Mouse (Mus musculus): Measurements from ENCODE around the gene Cd68. TPM values are rescaled to one million over a fixed set of nuclear protein-coding genes. Genes with fewer than 3 reads are reported as not detected.
"Not testable (repeated sequence)": the region's sequence is repeated elsewhere in the genome, so short reads cannot be mapped to it uniquely, and the experiment has no call there.

The Cd68 gene
- polyA plus RNA-seq, 1 experiment from 2014 or later = 8.0 TPM

DNA sequence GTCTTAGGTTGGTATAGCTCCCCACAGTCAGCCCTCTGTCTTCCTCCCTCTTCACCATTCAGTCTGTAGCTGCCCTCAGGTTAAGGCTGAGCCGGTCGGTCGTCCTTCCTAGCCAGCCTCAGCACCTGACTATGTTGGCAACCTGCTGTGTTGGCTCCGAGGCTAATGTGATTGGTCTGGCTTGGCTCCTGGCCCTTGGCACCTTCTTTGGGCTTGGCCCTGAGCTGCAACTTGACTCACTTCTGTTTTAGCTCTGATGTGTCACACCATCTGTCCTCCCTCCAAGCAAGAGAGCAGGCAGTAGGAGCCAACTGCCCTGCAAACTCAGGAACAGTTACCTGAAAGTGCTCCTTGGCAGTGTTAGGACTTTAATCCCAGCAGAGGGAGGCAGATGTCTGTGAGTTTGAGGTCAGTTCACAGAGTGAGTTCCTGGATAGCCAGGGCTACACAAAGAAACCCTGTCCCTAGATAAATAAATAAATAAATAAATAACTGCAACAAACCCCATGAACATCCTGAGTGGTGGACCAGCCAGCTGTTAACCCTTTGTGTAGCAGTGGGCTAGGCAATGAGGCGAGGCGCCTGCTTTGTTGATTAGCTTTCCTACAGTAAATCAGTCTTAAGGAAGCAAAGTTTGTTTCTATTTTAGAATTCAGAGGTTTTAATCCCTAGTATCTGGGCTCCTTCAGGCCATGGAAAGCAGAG lies 41.0 kb upstream of the Cd68 start:
- 44% methylated on average over 6 of the region's 6 CpGs for WGBS

DNA sequence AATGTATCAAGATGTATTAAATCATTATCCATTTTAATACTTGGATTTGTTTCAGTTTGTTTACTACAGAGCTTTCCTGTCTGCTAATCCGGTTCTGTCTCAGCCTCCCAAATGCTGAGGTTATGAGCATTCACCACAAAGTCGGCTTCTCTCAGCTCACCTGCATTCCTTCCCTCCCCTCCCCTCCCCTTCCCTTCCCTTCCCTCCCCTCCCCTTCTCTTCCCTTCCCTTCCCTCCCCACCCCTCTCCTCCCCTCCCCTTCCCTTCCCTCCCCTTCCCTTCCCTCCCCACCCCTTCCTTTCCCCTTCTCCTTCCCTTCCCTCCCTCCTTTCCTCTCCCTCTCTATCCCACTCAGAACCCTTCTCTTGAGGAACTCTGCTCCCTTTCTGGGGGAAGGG lies 38.7 kb upstream of the Cd68 start:
- H3K9me3 ChIP-seq = no peaks in the 10 kb centered on the region
- ATAC-seq (ENCODE audit: insufficient number of reproducible peaks, insufficient read depth, low FRiP score, low TSS enrichment) = no peak
- no peak overlapping the region for H3K27ac ChIP-seq

More for the DNA sequence above, 41.0 kb upstream of the Cd68 start:
- Histone ChIP-seq H3K36me3 (no peaks in the 10 kb centered on the region), H3K27me3 (no peaks in the 10 kb centered on the region), H3K9me3 (no peaks in the 10 kb centered on the region), H3K27ac (no peak overlapping the region), H3K4me2 (replicated peaks) (no peak overlapping the region), H3K4me3 (no peak overlapping the region), H3K4me1 (peaks cover 14% of the 10 kb centered on the region), H3K9ac (no peak overlapping the region)
- ATAC-seq (ENCODE audit: insufficient number of reproducible peaks, insufficient read depth, low FRiP score, low TSS enrichment) = no peak

DNA sequence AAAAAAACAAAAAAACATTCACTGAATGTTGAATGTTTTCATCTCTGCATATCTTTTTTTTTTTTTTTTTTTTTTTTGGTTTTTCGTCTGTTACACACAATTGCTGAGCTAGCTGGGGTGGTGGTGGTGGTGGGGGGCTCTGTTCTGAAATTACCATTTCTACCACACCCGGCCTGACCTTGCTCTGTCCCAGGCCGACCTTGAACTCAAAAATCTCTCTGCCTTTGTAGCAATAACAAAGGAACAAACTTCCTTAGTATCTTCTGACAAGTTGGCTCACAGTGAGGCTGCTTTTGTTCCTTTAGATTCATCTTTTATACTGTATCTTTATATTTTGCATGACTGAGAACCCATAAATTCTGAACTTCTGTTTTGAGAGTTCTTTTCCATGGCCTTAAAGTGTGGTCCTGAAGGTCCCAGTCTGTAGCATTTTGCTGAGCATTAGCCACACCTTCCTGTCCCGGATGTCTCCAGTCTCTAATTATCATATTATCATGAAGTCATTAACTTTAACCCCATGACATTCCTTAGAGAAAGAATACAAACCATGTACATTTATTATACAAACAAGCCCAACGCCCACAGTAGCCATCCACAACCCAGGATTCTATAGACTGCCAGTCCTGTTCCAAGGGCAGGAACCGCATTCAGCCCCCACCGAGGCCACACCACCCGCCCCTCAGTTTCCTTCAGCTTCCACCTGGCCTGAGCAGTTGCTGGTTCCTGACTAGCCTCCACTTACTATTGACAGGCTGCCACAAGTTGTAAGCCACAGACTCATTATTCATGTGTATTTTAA lies 38.1 kb upstream of the Cd68 start:
- Histone ChIP-seq H3K4me2 (replicated peaks) (no peak overlapping the region), H3K27me3 (no peaks in the 10 kb centered on the region), H3K4me1 (peaks cover 4% of the 10 kb centered on the region), H3K36me3 (no peaks in the 10 kb centered on the region), H3K4me3 (no peak overlapping the region), H3K9me3 (no peaks in the 10 kb centered on the region), H3K9ac (0 out of 2 replicates have a peak overlapping the region, but pooled peaks have one; percentile 7), H3K27ac (no peak overlapping the region)
- 60% methylated on average over 8 of the region's 8 CpGs for WGBS
- ATAC-seq (ENCODE audit: insufficient number of reproducible peaks, insufficient read depth, low FRiP score, low TSS enrichment) = no peak

More for the DNA sequence above, 38.7 kb upstream of the Cd68 start:
- Histone ChIP-seq H3K4me2 (replicated peaks) (no peak overlapping the region), H3K4me3 (no peak overlapping the region), H3K9ac (0 out of 2 replicates have a peak overlapping the region, but pooled peaks have one; percentile 7), H3K27me3 (no peaks in the 10 kb centered on the region), H3K36me3 (no peaks in the 10 kb centered on the region), H3K4me1 (peaks cover 10% of the 10 kb centered on the region)
- 38% methylated on average over 2 of the region's 2 CpGs for WGBS

DNA sequence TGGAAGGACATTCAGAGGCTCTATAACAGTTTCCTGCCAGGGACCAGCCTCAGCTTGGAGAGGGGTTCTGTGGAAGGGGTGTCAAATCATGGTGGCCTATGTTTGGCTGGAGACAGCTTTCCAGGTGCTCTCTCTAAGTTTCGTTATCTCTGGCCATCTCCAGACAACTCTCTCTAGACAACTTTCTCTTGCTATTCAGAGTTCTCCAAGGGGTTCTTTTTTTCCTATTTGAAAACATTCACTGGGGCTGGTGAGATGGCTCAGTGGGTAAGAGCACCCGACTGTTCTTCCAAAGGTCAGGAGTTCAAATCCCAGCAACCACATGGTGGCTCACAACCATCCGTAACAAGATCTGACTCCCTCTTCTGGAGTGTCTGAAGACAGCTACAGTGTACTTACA lies 37.4 kb upstream of the Cd68 start:
- H3K36me3 ChIP-seq; H3K4me1 ChIP-seq; H3K27me3 ChIP-seq; H3K9me3 ChIP-seq; ATAC-seq (ENCODE audit: insufficient number of reproducible peaks, insufficient read depth, low FRiP score, low TSS enrichment); H3K9ac ChIP-seq; H3K4me3 ChIP-seq; H3K4me2 ChIP-seq (replicated peaks); H3K27ac ChIP-seq: not testable (repeated sequence)
- 59% methylated on average over 3 of the region's 3 CpGs for WGBS

DNA sequence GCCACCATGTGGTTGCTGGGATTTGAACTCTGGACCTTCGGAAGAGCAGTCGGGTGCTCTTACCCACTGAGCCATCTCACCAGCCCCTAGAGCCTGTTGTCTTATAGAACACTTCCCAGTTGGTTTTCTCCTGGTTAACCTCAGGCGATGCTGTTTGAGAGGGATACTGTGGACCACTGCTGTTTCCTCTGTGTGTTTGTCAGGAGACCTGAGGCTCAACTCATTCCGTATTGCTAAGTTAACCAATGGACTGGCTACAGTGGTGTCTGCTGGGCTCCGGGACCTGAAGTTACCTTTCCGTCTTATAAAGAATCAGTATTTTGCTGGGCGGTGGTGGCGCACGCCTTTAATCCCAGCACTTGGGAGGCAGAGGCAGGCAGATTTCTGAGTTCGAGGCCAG lies 36.9 kb upstream of the Cd68 start:
- not testable (repeated sequence) for H3K4me3 ChIP-seq; H3K36me3 ChIP-seq; H3K9ac ChIP-seq; H3K4me1 ChIP-seq; H3K4me2 ChIP-seq (replicated peaks); H3K27ac ChIP-seq; H3K27me3 ChIP-seq; ATAC-seq (ENCODE audit: insufficient number of reproducible peaks, insufficient read depth, low FRiP score, low TSS enrichment); H3K9me3 ChIP-seq
- WGBS = 95% methylated on average over 10 of the region's 10 CpGs

DNA sequence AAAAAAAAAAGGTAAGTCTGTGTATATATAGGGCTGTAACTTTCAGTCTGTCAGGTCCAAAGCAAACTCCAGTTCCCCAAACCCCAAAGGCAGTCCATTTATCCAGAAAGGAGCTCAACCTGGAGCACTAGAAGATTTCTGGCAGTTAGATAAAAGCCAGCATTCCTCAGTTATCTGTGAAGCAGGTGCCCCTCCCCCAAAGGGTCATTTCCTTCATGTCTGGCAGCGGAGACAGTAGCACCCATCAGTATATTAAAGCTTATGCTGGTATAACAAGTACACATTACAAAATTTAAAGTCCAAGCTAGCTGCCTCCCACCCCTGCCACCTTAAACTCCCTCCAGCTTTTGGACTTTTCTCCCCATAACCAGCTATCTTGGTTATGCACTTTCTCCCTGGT lies 33.6 kb upstream of the Cd68 start:
- no peaks in the 10 kb centered on the region for H3K27me3 ChIP-seq
- no peak overlapping the region for H3K9ac ChIP-seq
- no peak overlapping the region for H3K27ac ChIP-seq
- peaks cover 12% of the 10 kb centered on the region for H3K4me1 ChIP-seq
- 71% methylated on average over 1 of the region's 1 CpGs for WGBS
- no peaks in the 10 kb centered on the region for H3K36me3 ChIP-seq
- ATAC-seq (ENCODE audit: insufficient number of reproducible peaks, insufficient read depth, low FRiP score, low TSS enrichment) = no peak
- no peak overlapping the region for H3K4me2 ChIP-seq (replicated peaks)
- no peak overlapping the region for H3K4me3 ChIP-seq
- no peaks in the 10 kb centered on the region for H3K9me3 ChIP-seq

DNA sequence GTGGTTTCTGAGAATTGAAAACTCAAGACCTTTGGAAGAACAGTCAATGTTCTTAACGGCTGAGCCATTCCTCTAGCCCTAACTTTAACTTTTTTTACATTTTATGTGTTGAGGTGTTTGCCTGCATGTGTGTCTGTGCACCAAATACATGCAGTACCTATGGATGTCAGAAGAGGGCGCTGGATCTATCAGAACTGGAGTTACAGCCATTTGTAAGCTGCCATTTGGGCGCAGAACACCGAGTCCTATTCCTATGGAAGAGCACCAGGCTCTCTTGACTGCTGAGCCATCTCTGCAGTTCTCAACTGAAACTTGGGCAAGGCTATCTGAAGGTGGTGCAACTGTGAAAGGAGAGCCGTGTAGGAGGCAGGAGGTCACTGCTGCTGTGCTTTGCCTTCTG lies 32.6 kb upstream of the Cd68 start:
- no peak overlapping the region for H3K27ac ChIP-seq

DNA sequence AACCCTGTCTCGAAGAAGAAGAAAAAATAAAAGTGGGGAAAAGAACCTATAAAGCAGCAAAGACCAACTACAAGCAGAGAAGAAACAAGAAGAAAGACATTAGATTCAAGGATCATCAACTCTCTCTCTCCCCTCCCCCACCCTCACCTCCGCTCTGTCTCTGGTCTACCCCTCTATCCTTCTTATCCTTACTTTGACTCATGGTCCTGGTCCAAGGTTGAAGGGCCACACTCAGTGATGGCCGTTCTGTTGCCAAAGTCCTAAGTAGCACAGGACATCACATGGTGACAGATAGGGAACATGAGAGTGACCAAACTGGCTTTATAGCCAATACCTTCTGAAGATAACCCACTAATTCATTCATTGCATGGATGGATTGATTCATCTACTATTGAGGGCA lies 31.4 kb upstream of the Cd68 start:
- H3K36me3 ChIP-seq = no peaks in the 10 kb centered on the region
- H3K9me3 ChIP-seq = no peaks in the 10 kb centered on the region
- H3K9ac ChIP-seq = no peak overlapping the region
- no peaks in the 10 kb centered on the region for H3K27me3 ChIP-seq
- no peak overlapping the region for H3K4me2 ChIP-seq (replicated peaks)
- ATAC-seq (ENCODE audit: insufficient number of reproducible peaks, insufficient read depth, low FRiP score, low TSS enrichment) = no peak
- H3K4me1 ChIP-seq = peaks cover 12% of the 10 kb centered on the region
- no peak overlapping the region for H3K4me3 ChIP-seq
- H3K27ac ChIP-seq = no peak overlapping the region
- 91% methylated on average over 3 of the region's 3 CpGs for WGBS

More for the DNA sequence above, 32.6 kb upstream of the Cd68 start:
- Histone ChIP-seq H3K4me1 (peaks cover 12% of the 10 kb centered on the region), H3K36me3 (no peaks in the 10 kb centered on the region), H3K4me3 (no peak overlapping the region), H3K4me2 (replicated peaks) (no peak overlapping the region), H3K9ac (no peak overlapping the region), H3K27me3 (no peaks in the 10 kb centered on the region), H3K9me3 (no peaks in the 10 kb centered on the region)
- no peak for ATAC-seq (ENCODE audit: insufficient number of reproducible peaks, insufficient read depth, low FRiP score, low TSS enrichment)
- 66% methylated on average over 5 of the region's 5 CpGs for WGBS

DNA sequence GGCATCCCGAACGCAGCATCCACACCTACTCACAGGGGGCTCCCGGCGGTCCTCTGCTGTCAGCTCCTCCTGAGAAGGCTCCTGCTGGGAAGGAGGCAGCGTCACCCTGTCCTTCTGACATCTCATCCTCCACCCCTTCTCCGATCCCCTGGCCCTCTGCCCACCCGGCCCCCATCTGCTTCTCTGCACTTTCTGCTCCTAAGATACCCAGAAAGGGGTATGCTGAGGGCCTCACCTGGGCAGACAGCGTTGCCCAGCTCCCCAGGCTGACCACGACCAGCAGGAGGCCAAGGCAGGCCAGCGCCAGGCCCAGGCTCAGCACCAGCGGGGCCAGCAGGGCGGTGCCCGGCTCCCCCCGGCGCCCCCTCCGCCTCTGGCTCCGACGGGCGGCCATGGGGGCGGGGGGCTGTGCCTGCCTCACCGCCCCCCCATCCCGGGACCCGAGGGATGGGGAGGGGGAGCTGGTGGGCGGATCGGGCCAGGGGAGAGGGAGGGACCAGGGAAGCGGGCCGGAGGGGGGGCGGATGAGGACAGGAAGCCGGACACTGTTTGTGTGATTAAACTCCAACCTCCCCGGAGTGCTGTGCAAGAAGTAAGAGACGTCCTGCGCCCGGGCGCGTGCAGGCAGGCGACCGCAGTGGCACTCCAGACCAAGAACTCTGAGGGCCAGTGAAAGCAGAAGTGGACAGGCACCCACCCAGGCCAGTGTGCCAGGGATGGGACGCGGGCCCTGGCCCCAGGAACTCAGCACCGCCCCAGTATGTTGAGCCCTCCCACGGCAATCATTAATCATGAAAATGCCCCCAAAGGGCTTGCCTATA lies 29.6 kb upstream of the Cd68 start, which contains the start of the genes Tnfsf12 and Tnfsfm13:
Gene Tnfsf12 (minus strand): TSS at position 489 of the 821 bp plus-strand sequence.
Gene Tnfsfm13 (minus strand): TSS at position 738 of the 821 bp plus-strand sequence.
- Histone ChIP-seq H3K36me3 (no peaks in the 10 kb centered on the region), H3K9ac (peak within 1 kb of the TSS; percentile 81), H3K9me3 (no peaks in the 10 kb centered on the region), H3K27ac (peak within 1 kb of the TSS; percentile 74; the same call in 1 of the 2 replicates), H3K4me2 (replicated peaks) (peak within 1 kb of the TSS; percentile 94), H3K27me3 (no peaks in the 10 kb centered on the region), H3K4me3 (peak within 1 kb of the TSS; percentile 48), H3K4me1 (peaks cover 12% of the 10 kb centered on the region)
- 2% methylated on average over 40 of the region's 41 CpGs for WGBS
- ATAC-seq (ENCODE audit: insufficient number of reproducible peaks, insufficient read depth, low FRiP score, low TSS enrichment) = peak; percentile 38; the same call in 1 of the 2 replicates

DNA sequence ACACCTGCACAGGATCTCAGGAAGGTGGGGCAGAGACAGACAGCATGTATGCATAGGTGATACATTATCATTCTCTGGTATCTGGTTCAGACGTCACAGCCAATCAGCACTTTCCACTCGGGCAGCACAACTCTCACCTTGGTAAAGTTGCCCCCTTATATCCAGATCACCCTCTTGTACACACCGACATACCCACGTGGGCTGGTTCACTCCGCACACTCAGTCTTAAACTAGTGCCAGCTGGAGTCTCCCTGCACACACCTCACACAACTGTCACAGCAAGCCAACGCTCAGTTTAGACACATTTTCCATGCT lies 29.1 kb upstream of the Cd68 start:
- peak overlapping the region; percentile 74; the same call in 1 of the 2 replicates for H3K27ac ChIP-seq
- 0 out of 2 replicates have a peak, but pooled peaks have one; percentile 30 for ATAC-seq (ENCODE audit: insufficient number of reproducible peaks, insufficient read depth, low FRiP score, low TSS enrichment)

DNA sequence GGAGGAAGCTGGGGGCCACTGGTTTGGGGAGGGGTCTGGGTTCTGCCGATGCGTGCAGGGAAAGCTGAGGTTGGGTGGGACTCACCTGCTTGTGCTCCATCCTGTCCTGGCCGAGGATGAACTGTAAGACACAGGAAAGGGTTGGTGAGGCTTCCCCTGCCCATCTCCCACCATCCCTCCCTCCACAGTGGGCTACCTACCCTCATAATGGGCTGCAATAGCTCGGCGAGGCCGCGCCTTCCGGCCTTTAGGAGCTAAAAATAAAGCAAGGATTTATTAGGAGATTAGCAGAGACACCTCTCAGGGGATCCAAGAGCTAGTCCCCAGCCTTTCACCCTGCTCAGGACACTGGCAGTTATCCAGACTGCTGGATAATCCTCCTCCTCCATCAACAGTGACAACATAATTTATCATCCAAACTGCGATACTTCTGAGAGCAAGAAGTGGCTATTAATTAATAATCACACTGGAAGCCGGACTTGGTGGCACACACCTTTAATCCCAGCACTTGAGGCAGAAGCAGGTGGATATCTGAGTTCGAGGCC lies 27.5 kb upstream of the Cd68 start:
- Histone ChIP-seq H3K36me3 (no peaks in the 10 kb centered on the region), H3K27ac (no peak overlapping the region), H3K4me3 (no peak overlapping the region), H3K27me3 (no peaks in the 10 kb centered on the region), H3K9me3 (no peaks in the 10 kb centered on the region), H3K9ac (no peak overlapping the region), H3K4me2 (replicated peaks) (no peak overlapping the region), H3K4me1 (peaks cover 12% of the 10 kb centered on the region)
- 63% methylated on average over 11 of the region's 11 CpGs for whole genome bisulfite sequencing
- no peak for ATAC-seq (ENCODE audit: insufficient number of reproducible peaks, insufficient read depth, low FRiP score, low TSS enrichment)

More for the DNA sequence above, 29.1 kb upstream of the Cd68 start:
- peaks cover 12% of the 10 kb centered on the region for H3K4me1 ChIP-seq
- H3K9me3 ChIP-seq = no peaks in the 10 kb centered on the region
- H3K4me2 ChIP-seq (replicated peaks) = peak overlapping the region; percentile 94
- no peaks in the 10 kb centered on the region for H3K36me3 ChIP-seq
- 21% methylated on average over 6 of the region's 6 CpGs for WGBS
- peak overlapping the region; percentile 48 for H3K4me3 ChIP-seq
- H3K27me3 ChIP-seq = no peaks in the 10 kb centered on the region
- H3K9ac ChIP-seq = peak overlapping the region; percentile 81; the same call in 1 of the 2 replicates
